Mouse (Mus musculus) CD4-positive naive resting alpha-beta T cell, adult 57 days (primary cell): ENCODE data around the gene Lhb. TPM values are rescaled to one million over a fixed set of nuclear protein-coding genes. Genes with fewer than 3 reads are reported as not detected.

Source experiments
- total RNA-seq: library from RNA; stranded (reverse); gene quantifications from one replicate; pipeline ENCODE4 v1.2.4, GENCODE M21; 2023

Lhb gene
- total RNA-seq, result not detected

GRCm38 (mm10) chr7:45420615-45420919, at the start of gene Lhb:
Gene Lhb, plus strand, starts transcription at chr7:45420820.

DNA sequence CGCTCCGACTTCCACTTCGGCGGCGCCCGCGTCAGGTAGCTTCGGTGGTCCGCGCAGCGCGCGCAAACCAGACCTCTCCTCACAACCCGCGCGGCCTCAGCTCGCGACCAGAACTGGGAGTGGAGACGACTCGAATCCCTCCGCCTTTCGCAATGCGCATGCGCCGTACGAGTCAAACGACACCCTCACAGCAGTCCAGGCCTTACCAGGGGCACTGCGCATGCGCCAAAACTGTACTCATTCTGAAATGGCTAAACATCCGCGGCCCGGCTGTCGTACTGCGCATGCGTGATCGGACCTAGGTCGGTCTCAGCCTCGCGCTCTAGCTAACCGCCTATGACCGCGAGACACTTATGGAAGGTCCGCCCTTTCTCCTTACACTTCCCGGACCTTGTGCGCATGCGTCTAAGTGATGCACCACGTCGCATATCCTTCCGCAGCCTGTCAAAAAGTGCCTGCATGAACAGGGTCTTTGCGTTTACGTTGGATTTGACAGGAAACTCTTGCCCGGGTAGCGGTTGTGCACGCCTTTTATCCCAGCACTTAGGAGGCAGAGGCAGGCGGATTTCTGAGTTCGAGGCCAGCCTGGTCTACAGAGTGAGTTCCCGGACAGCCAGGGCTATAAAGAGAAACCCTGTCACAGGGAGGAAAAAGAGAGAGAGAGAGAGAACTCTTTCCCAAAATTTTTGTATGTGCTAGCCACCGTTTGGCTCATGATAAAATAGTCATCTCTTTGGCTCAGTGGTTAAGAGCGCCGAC, 24.9 kb upstream of the Lhb start, which contains the start of gene Snrnp70:
TSS of gene Snrnp70 (minus strand) at position 165 of the 759 bp plus-strand sequence.

GRCm38 (mm10) chr7:45405091-45406075, 15.2 kb upstream of the Lhb start, which contains the start of gene Kcna7:
Gene Kcna7, plus strand, starts transcription at chr7:45405653.

GRCm38 (mm10) chr7:45413113-45413863, 7.3 kb upstream of the Lhb start, which contains the start of gene Ntf5:
Gene Ntf5, plus strand, starts transcription at chr7:45413695.

DNA sequence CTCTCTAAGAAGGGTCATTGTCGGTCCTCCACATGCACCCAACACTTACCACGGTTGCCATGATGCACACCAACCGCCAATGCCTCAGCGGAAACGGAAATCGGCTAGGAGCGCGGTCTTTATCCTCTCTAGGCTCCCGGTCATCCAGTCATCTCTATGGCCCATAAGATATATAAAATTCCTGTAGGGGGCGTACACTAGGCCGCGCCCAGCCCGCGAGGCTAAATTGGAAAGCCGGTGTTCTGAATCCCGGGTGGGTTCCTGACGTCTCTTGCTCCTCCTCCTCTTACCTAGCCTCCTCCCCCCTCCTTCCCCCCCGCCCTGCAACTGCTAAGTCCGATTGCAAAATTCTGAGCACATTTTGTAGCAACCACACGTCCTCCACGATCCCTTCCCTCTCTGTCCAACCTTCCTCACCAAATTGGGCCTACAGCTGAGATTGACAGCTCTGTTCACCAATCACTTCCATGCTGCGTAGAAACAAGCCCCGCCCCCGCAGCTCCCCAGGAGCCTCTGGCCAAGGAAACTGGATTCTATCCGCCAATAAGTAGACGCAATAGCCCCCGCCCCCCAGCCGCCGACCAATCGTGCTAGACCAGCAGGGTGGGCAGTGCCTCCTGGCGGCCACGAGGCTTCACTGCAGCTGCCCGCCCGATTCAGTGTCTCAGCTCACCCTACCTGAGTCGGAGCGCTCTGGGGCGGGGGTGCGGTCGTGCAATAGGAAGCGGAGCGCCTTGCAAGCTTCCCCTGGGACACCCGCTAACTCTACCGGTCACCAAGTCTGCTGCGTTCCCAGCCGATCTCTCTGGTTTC, 13.8 kb downstream of the Lhb start, which contains the start of gene Gys1:
TSS of gene Gys1 (plus strand) at position 642 of the 813 bp plus-strand sequence.

DNA sequence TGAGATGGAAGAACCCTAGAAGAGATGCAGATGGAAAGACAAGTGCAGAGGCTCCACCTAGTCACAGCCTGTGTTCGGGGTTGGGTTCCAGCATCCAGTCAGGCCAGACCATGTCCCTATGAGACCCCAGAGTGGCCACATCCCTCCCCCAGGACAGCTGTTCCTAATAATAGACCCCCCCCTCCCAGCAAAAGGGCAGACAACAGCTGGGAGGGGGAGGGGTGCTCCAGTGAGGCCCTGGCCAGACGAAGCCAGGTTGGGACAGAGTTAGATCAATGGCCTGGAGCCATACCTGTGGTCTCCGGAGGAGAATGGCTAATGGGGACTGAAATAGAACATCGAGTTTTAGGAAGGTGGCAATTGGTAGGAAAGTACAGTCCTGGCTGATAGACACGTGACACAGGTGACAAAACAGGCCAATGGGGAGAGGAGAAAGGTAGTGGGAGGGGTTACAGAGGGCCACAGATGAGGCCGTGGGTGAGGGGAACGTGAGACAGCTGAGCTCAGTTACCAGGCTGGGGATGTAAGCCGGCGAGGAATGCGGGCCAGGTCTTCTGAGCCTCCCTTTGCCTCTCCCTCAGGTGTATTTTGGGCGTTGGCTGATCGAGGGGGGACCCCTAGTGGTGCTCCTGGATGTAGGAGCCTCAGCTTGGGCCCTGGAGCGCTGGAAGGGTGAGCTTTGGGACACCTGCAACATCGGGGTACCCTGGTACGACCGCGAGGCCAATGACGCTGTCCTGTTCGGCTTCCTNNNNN, 17.1 kb downstream of the Lhb start, which contains the start of gene Ruvbl2:
TSS of gene Ruvbl2 (minus strand) at position 576 of the 756 bp plus-strand sequence.

DNA sequence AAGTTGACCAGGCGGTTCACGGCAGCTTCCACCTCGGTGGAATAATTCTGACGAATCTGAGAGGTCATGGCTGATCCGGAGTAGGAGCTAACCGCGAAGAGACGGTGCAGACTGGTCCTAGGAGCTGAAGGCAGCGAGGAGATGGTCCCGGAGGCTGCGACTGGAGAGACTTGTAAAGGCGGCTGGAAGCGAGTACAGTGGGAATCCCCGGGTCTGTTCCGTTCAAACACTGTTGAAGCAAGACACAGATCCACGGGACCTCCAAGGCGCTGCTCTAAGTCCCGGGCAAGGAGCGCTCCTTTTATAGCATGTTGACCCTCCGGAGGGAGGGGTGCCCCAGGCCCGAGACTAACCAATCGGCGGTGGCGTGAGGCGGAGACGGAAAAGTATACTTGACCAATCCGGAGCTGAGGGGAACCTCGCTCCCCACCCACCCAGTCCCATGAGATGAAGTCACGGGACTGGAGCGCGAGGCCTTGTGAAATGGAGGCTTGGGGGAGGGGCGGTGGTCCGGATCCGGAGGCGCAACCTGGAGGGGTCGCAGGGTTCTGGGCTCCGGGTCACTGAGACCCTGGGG, 39.0 kb downstream of the Lhb start, which contains the start of gene Ftl1:
TSS of gene Ftl1 (minus strand) at position 321 of the 577 bp plus-strand sequence.

GRCm38 (mm10) chr7:45466283-45467089, 45.9 kb downstream of the Lhb start, which contains the start of gene Bax:
Gene Bax, minus strand, starts transcription at chr7:45466898.

Other genes with a start within 250 kb of the Lhb start
- gene Gfy, start 241.3 kb upstream of the Lhb start, total RNA-seq, result not detected
- not detected for gene Pth2, start 239.8 kb upstream of the Lhb start, total RNA-seq
- not detected for gene Ccdc155, start 215.9 kb upstream of the Lhb start, total RNA-seq
- not detected for gene Dkkl1, start 208.7 kb upstream of the Lhb start, total RNA-seq
- not detected for gene Tead2, start 205.1 kb upstream of the Lhb start, total RNA-seq
- 346 TPM for gene Cd37, start 181.7 kb upstream of the Lhb start, total RNA-seq
- not detected for gene Slc6a16, start 179.7 kb upstream of the Lhb start, total RNA-seq
- gene Slc6a21, start 143.3 kb upstream of the Lhb start, total RNA-seq, result not detected
- 10.0 TPM for gene Trpm4, start 87.0 kb upstream of the Lhb start, total RNA-seq
- not detected for gene Hrc, start 85.5 kb upstream of the Lhb start, total RNA-seq
- gene Ppfia3, start 53.8 kb upstream of the Lhb start, total RNA-seq, result 0.47 TPM
- gene Lin7b, start 50.2 kb upstream of the Lhb start, total RNA-seq, result 2.6 TPM
- 701 TPM for gene Snrnp70, start 25.1 kb upstream of the Lhb start, total RNA-seq
- not detected for gene Kcna7, start 15.2 kb upstream of the Lhb start, total RNA-seq
- gene Ntf5, start 7.1 kb upstream of the Lhb start, total RNA-seq, result not detected
- gene Gys1, start 14.0 kb downstream of the Lhb start, total RNA-seq, result 5.9 TPM
- gene Ruvbl2, start 17.3 kb downstream of the Lhb start, total RNA-seq, result 50.8 TPM
- 537 TPM for gene Ftl1, start 39.1 kb downstream of the Lhb start, total RNA-seq
- gene Bax, start 46.1 kb downstream of the Lhb start, total RNA-seq, result 74.8 TPM
- gene Tulp2, start 61.1 kb downstream of the Lhb start, total RNA-seq, result not detected
- not detected for gene Gm45808, start 66.0 kb downstream of the Lhb start, total RNA-seq
- 1.2 TPM for gene Dhdh, start 68.0 kb downstream of the Lhb start, total RNA-seq
- gene Nucb1, start 89.6 kb downstream of the Lhb start, total RNA-seq, result 80.1 TPM
- 949 TPM for gene Ppp1r15a, start 105.4 kb downstream of the Lhb start, total RNA-seq
- gene Plekha4, start 105.5 kb downstream of the Lhb start, total RNA-seq, result 3.9 TPM
- 2.9 TPM for gene Hsd17b14, start 134.1 kb downstream of the Lhb start, total RNA-seq
- 52.3 TPM for gene Bcat2, start 149.3 kb downstream of the Lhb start, total RNA-seq
- gene Fgf21, start 194.7 kb downstream of the Lhb start, total RNA-seq, result not detected
- not detected for gene Fut1, start 196.5 kb downstream of the Lhb start, total RNA-seq
- gene Izumo1, start 201.0 kb downstream of the Lhb start, total RNA-seq, result not detected
- gene Rasip1, start 206.7 kb downstream of the Lhb start, total RNA-seq, result 0.47 TPM
- gene Mamstr, start 219.2 kb downstream of the Lhb start, total RNA-seq, result not detected
- gene Fut2, start 245.6 kb downstream of the Lhb start, total RNA-seq, result not detected